Mouse (Mus musculus) megakaryocyte-erythroid progenitor cell, adult 5-6 weeks (primary cell): ENCODE data around the gene Usf3. TPM values are rescaled to one million over a fixed set of nuclear protein-coding genes. Genes with fewer than 3 reads are reported as not detected.
A peak's percentile ranks its signal among the peaks of the same experiment; 100 is the strongest.

Experiments used
- ATAC-seq: replicated peaks from 2 replicates; pipeline ENCODE4 v1.8.0; 2016; ENCODE audit warnings: mild to moderate bottlenecking, inconsistent platforms; ENCODE audit not compliant: severe bottlenecking, poor library complexity, low FRiP score, low TSS enrichment
- total RNA-seq, 2 experiments: library from RNA; stranded (forward) in 1 of 2; stranded (reverse) in 1 of 2; fragments of 200-1000, 215-1000 nt in 1 of 2; fragments of >200 nt in 1 of 2; fragmentation: Nextera tagmentation in 1 of 2; gene quantifications; 2 replicates each; pipeline ENCODE4 v1.2.3; 2014 to 2017

Gene Usf3
- total RNA-seq (2014; fragmentation: Nextera tagmentation), result 41.1 and 42.8 TPM in 2 replicates
- total RNA-seq (2017), result 17.2 and 17.8 TPM in 2 replicates

DNA sequence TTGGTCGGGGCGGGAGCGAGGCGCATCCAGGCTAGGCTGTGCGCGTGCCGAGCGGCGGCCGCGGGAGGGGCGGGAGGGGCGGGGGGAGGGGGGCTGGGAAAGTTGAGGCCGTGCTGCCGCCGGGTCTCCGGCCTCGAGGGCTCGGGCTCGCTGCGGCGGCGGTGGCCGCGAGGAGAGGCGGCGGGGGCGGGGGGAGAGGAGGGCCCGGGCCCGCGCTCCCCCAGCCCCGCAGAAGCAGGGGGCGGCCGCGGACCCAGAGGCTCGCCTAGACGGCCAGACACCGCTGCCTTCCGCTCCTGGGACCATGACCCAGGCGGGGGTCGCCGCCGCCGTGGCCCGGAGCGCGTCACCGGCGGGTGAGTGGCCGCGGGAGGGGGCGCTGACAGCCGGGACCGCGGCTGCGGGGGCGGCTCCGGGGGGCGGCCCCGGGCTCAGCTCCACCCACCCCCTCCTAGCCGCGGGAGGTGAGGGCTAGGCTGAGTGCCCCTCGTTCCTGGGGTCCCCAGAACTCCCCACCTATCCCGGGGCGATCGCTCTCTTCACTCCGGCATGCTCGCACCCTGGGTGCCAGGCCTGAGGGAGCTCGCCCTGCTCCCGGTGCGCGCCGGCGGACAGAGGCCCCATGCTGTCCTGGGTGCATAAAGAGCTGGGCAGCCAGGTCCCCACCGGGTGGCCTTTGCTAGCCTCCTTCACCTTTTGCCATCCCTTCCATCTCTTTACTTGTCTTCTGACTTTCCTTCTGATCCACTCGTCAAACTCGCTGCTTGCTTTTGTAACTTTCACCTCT lies at the start of gene Usf3:
Usf3 (plus strand) TSS at position 92 of the 787 bp plus-strand sequence.
- ATAC-seq, result peak; percentile 42

DNA sequence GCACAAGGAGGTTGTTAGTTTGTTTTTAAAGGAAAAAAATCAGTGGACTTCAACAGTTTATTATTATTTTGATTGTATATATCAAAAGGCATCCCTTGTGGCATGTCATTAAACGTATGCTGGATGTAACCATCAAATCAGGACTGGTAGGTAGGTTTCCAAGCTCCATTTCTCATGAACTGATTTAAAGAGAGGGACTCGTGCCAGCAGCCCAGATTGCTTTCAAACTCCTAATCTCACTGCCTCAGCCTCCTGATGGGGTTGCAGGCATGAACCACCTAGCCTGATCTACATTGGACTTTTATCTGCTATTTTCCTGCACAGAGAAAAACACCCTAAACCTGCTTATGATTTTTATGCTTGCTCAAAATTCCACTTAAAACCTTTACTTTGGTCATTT lies 49.3 kb upstream of the Usf3 start:
- no peak for ATAC-seq

DNA sequence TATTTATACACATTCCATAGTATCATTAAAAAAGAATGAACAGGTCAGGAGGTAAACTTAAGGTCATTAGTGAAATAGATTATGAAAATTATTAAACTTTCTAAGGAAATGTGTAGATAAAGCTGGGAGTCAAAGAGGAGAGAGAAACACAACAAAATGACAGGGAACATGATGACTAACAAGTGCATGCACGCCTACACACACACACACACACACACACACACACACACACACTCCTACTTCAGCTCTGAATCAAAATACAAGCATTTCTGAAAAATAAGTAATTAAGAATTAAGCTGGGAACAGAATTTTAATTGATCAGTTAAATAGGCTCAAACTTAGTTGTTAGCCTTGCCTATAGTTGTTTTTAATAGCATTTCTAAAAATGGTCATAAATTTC lies 48.3 kb upstream of the Usf3 start:
- ATAC-seq, result no peak

DNA sequence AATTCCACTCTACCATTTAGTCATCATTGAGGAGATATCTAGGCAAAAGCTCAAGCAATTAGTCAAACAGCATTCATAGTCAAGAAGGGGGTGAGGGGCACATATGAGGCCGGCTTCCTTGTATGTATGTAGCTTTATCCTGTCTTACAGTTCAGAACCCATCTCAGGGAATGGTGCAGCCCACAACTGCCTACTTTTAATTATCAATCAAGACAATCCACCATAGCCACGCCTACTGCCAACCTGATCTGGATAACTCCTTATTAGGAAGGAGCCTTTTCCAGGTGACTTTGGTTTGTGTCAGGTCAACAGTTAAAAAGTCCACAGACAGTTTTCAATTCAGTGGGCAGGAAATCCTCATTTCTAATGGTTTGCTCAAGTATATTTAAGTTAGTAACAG lies 47.6 kb upstream of the Usf3 start:
- ATAC-seq, result no peak

DNA sequence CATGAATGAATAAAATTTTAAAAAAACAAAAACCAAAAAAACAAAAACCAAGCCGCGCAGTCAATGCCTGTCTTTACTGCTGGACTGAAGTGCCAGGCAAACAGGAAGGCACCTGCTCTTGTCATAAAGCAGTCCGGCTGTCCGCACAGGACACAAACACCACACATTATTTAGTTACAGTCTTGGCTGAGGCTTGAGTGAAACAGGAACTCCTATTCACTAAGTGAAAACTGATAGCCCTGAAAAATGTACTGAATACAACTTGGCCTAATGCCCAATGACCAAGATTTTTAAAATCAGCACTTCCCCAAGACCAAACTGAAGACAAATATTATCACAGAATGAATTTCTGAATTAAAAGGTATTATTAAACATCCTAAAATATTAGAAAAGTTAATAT lies 46.6 kb upstream of the Usf3 start:
- no peak for ATAC-seq

DNA sequence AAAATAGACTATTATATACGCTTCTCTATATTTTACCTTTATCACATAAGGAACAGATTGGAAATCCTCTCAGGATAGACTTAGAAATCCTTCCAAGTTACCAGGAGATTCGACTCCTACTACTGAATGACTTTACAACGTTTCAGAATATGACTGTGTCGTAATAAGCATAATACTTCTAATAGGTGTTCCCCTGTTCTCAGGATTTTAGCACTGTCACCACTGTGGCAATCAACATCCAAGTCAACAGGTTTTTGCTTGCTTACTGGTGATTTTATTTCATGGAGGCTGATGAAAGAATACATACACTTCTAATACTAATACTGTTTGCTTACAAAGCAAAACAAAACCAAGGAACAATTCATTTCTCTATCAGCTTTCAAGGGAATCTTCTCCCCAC lies 40.7 kb upstream of the Usf3 start:
- ATAC-seq, result no peak

DNA sequence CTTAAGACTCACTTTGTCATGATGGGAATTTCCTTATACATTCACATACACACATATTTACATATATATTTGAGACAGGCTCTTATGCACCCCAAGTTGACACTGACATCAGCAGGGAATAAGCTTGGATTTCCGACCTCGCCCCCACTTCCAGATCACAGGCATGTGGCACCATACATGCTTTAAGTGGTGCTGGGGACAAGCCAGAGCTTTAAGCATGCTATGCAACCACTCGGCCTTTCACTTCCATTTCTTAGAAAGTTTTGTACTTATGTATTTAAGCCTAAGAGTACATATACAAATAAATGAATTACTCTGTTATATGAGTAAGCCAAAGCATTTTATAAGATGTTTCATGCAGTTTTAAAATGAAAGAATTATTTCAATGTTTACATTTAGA lies 39.9 kb upstream of the Usf3 start:
- no peak for ATAC-seq

DNA sequence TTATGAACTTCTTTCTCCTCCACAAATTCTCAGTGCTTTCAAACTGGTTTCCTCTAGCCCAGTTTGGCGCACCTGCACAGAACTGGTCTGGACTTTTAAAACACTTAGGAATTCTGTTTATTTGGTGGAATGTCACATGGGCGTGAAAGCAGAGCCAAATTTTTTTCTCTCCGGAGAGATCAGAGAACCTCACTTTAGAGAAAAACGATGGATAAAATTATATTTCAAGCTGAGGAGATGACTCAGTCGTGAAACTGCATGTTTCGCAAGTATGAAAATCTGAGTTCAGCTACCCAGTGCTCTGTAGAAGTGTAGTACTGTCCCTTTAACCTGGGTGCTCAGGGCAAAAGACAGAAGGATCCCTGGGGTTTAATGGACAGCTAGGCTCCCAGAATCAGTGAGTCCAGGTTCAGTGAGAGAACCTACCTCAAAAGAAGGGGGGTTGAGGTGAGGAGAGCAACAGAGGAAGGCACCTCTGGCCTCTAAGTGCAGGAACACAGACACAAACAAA lies 36.5 kb upstream of the Usf3 start:
- no peak for ATAC-seq

DNA sequence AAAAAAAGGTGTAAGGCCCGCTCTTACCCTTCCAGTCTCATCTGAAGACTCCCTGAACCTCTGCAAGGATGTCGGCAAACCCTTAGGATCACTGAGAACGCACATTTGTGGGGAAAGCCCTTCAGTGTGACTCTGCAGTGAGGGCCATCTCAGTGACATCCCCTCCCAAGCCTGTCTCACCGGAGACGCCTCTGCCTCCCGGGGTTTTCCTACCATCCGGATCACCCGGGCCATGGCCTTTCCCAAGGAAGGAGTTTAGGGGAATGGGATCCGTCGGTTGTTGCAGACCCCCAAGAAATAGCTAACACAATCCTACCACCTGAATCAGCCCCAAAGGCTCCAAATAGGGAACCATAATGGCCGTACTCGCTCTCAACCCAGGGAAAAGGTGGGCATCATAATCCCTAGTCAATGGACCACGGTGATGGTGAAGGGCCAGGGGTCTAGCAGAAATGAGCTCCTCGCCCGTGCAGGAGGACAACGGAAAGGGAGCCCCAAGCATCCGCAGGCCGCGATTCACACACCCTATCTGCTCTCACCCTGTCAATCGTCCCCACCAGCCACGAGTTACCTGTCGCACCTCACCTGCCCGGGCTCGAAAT lies 34.6 kb upstream of the Usf3 start:
- no peak for ATAC-seq

DNA sequence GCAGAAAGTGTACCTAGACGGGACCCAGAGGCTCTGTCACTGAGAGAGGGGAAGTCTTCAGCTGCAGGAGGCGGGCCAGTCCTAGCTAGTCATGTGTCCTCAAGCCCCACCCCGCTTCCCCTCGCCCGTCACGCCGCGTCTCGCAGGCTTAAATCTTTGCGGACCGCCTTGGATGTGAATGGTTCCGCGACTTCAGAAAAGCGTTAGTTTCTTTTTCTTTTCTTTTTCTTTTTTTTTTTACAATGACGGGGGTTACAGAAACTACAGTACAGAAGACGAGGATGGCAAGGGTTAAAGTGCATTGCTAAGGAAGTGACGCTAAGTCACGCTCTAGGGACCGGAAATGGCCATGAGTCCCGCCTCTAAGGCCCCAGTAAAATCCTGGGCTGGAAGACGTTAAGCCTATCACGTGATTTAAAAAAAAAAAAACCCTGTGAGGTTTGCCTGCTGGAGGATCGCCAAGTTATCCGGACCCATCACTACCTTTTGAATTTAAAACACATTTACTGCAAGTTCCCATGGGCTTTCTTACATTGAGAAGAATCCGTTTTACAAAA lies 34.0 kb upstream of the Usf3 start:
- ATAC-seq, result peak; percentile 87

DNA sequence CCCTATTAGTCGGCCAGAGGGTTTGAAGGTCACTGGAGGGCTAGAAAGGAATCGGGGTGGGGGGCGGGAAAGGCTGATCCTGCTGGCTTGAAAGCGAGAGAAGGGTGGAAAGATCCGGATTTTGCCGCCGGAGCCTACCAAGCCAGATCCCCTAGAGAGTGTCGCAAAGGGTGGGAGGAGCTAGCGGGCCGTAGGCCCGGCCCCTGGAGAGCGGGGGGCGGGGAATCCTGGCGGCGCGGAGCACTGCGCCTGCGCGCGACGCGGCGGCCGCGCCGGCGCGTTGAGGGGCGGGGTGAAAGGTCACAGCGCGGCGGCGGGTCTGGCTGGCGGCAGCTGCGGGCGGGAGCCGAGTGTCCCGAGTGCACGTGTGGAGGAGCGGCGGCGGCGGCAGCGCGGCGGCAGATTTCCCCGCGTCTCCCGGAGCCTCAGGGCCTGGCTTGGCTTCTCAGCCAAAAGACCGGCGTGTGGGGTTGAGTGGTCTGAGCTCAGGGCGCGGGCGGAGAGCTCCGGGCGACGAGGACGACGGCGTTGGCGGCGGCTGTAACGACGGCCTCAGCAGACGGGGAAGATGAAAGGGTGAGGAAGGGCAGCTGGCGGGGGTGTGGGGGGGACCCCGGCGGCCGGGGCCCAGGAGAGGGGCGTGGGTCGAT lies 33.4 kb upstream of the Usf3 start, which contains the start of the genes Atp6v1a and Naa50:
Atp6v1a (minus strand) TSS at position 170 of the 650 bp plus-strand sequence.
Naa50 (plus strand) TSS at position 295 of the 650 bp plus-strand sequence.
- ATAC-seq, result peak; percentile 54

DNA sequence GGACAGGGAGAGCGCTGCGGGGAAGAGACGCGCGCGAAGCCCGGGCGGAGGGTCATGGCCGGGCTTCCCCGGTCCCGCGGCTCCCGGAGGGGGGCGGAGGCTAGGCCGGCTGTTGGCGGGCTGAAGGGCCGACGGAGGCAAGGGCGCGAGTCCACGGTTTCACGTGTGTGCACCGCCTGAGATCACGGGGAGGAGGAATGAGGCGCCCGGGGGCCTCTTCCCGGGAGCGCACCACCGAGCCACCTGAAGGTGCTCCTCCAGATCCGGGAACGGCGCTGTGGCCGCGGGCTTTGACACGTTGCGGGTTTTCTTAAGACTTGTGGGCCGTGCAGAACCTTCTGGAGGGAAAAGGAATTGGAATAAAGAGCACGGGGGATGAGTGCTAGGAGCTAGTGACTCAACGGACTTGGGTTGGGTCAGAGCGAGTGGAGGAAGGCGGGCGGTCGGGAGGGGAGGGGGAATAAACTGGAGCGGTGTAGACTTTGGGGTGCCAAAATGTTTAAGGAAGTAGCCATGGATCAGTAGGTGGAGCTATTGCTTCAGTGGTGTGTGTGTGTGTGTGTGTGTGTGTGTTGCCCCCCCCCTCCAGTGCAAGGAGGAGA lies 32.8 kb upstream of the Usf3 start:
- peak; percentile 49 for ATAC-seq

DNA sequence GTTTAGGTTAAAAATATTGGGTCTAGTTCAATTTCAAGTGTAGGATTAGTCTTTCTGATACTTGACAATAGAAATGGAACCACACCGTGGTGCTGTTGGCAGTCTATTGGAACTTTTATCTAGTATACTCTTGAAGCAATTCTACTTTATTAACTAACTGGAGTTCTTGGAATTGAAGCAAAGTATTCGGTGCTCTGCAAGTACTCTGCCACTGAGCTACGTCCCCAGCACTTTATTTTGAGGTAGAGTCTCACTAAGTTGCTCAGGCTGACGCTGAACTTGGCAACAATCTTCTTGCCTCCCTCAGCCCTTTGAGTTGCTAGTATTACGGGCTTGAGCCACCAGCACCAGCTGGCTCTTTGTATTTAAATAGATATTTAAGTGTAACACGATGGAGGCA lies 31.6 kb upstream of the Usf3 start:
- ATAC-seq, result no peak

DNA sequence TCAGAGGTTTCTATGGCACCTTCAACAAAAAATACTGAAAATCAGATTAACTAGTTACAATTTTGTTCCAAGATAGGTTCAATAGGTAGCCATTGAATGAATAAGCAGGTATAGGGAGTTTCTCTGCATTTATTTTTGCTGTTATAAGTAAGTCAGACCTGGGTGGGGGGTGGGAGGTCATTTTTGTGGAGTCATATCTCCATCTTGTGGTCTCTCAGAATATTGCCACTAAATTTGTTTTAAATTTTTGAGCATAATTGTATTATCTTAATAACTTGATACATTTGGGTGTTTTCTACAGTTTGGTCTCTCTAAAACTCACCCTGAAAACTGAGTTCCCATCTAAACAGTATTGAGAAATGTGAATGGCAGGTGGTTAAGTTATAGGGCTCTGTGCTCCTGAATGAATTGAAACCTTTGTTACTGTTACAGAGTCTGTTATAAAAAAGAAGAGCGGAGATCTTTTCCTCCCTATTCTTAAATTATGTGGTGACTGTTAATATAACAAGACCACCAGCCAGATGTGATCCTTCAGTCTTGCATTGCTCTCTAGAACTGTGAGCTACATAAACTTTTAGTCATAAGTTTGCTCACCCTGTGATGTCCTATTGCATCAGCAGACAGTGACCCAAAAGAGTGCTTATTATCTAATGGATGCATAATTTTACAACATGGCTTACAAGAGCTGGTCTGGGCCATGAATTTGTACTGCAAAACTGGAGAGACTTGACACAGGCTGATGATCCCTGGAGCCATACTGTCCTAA lies 23.9 kb upstream of the Usf3 start:
- ATAC-seq, result no peak; the same call in 1 of the 2 replicates

DNA sequence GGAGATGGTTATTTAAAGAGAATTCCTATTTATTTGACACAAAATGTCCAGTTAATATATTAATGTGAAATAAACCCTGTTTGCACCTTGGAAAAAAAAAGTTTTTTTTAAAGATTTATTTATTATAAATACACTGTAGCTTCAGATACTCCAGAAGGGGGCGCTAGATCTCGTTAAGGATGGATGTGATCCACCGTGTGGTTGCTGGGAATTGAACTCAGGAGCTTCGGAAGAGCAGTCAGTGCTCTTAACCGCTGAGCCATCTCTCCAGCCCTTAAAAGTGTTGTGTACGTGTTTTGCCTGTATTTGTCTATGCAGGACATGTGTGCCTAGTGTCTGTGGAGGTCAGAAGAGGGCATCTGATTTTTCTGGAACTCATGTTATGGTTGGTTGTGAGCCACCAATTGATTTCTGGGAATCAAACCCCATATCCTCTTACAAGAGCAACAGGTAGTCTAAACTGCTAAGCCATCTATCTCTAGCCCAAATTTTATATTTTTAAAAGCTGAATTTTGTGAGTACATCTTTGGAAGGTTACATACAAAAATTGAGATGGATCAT lies 18.5 kb upstream of the Usf3 start:
- ATAC-seq, result no peak

DNA sequence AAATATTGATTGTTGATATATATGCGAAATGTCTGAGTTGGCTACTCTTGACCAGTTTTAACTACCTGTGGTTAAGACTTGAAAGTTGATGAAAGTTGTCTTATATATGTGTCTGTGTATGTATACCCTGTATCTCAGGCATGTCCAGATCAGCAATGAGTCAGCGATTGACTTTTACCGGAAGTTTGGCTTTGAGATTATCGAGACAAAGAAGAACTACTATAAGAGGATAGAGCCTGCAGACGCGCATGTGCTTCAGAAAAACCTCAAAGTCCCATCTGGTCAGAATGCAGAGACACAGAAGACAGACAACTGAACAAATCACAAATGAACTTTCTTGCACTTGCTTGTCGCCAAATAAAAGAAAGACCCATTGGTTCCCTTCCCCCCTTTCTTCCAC lies 13.7 kb upstream of the Usf3 start:
- ATAC-seq, result no peak; the same call in 1 of the 2 replicates

DNA sequence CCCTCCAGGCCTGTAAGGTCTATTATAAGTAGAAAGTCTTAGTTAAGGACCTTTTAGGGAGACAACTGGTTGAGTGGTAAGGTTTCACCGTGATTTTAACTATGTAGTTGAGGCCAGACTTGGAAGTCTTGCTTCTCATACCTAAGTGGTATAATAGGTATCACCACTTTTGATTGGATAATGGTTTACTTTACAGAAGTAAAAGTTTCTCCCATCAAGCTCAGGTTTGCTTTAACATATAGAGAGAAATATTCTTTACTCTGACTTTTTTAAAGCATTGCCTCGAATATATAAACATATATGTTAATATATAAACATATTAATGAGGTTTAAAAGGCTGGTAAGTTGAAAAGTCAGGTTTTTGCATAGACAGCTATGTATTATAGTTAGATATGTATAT lies 9.2 kb upstream of the Usf3 start:
- ATAC-seq, result no peak

DNA sequence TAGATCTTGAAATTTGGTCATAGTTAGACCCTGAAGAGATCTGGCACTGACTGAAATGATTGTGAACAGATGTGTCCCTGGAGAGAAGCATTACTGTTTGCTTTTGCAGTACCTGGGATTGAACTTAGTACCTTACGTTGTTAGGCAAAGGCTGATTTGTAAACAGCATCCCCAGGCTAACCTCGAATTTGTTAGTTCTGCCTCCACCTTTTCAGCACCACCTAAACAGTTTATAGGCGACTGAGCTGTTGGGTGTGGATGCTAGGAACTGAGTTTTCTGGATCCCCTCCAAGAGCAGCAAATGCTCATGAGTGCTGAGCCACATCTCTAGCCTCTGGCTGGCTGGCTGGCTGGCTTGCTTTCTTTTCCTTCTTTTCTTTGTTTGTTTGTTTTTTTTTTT lies 7.9 kb upstream of the Usf3 start:
- peak; percentile 63; the same call in 1 of the 2 replicates for ATAC-seq

DNA sequence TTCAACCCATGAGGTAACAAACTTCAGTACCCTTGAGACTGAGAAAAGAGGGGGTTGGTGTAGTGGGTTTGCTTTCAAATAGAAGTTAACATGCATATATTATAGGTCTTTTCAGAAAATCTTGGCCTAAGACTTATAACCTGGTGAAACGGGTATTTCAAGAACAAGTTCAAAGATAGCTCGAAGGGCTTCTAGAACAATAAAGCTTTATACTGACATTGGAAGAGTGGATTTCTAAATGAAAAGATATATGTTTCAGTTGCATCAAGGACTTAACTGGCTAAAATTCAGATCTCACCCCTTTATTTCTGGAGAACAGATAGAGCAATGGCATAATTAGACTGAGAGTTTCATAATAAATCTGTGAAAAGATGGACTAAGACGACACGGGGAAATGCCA lies 4.1 kb upstream of the Usf3 start:
- ATAC-seq, result no peak
